Mouse (Mus musculus): ENCODE data around the gene Cd37. TPM values are rescaled to one million over a fixed set of nuclear protein-coding genes. Genes with fewer than 3 reads are reported as not detected.

The Cd37 gene
- polyA plus RNA-seq, 1 experiment from 2014 or later: 4.8 TPM

Other genes with a start within 250 kb of the Cd37 start
- gene Irf3, start 241.5 kb downstream of the Cd37 start, polyA plus RNA-seq (2014; fragmentation: Nextera tagmentation; extraction: Ambion mirVana): 77.7 and 84.6 TPM in 2 replicates
- gene Bcl2l12, start 240.4 kb downstream of the Cd37 start, polyA plus RNA-seq (2014; fragmentation: Nextera tagmentation; extraction: Ambion mirVana): 43.2 and 48.6 TPM in 2 replicates
- gene Scaf1, start 222.8 kb downstream of the Cd37 start, polyA plus RNA-seq (2014; fragmentation: Nextera tagmentation; extraction: Ambion mirVana): 43.7 and 47.5 TPM in 2 replicates
- 50.5 and 52.3 TPM in 2 replicates for gene Rras, start 221.2 kb downstream of the Cd37 start, polyA plus RNA-seq (2014; fragmentation: Nextera tagmentation; extraction: Ambion mirVana)
- 12.8 and 13.7 TPM in 2 replicates for gene Prr12, start 186.2 kb downstream of the Cd37 start, polyA plus RNA-seq (2014; fragmentation: Nextera tagmentation; extraction: Ambion mirVana)
- gene Nosip, start 176.7 kb downstream of the Cd37 start, polyA plus RNA-seq (2014; fragmentation: Nextera tagmentation; extraction: Ambion mirVana): 59.1 and 63.3 TPM in 2 replicates
- 20.9 and 22.2 TPM in 2 replicates for gene Prrg2, start 176.4 kb downstream of the Cd37 start, polyA plus RNA-seq (2014; fragmentation: Nextera tagmentation; extraction: Ambion mirVana)
- gene Rcn3, start 146.9 kb downstream of the Cd37 start, polyA plus RNA-seq (2014; fragmentation: Nextera tagmentation; extraction: Ambion mirVana): 587 and 592 TPM in 2 replicates
- gene Fcgrt, start 135.3 kb downstream of the Cd37 start, polyA plus RNA-seq (2014; fragmentation: Nextera tagmentation; extraction: Ambion mirVana): 120 and 129 TPM in 2 replicates
- gene Rps11, start 114.7 kb downstream of the Cd37 start, polyA plus RNA-seq (2014; fragmentation: Nextera tagmentation; extraction: Ambion mirVana): 1,575 and 1,608 TPM in 2 replicates
- 1,594 and 1,619 TPM in 2 replicates for gene Rpl13a, start 110.4 kb downstream of the Cd37 start, polyA plus RNA-seq (2014; fragmentation: Nextera tagmentation; extraction: Ambion mirVana)
- 0.47 and 0.61 TPM in 2 replicates for gene Gm45713, start 102.9 kb downstream of the Cd37 start, polyA plus RNA-seq (2014; fragmentation: Nextera tagmentation; extraction: Ambion mirVana)
- 2.3 TPM in 2 replicates for gene Flt3l, start 102.7 kb downstream of the Cd37 start, polyA plus RNA-seq (2014; fragmentation: Nextera tagmentation; extraction: Ambion mirVana)
- 80.3 and 88.8 TPM in 2 replicates for gene Pih1d1, start 84.8 kb downstream of the Cd37 start, polyA plus RNA-seq (2014; fragmentation: Nextera tagmentation; extraction: Ambion mirVana)
- gene Aldh16a1, start 84.5 kb downstream of the Cd37 start, polyA plus RNA-seq (2014; fragmentation: Nextera tagmentation; extraction: Ambion mirVana): 36.8 and 39.4 TPM in 2 replicates
- 0.87 and 1.3 TPM in 2 replicates for gene Slc17a7, start 75.2 kb downstream of the Cd37 start, polyA plus RNA-seq (2014; fragmentation: Nextera tagmentation; extraction: Ambion mirVana)
- gene Gfy, start 59.5 kb downstream of the Cd37 start, polyA plus RNA-seq (2014; fragmentation: Nextera tagmentation; extraction: Ambion mirVana): 5.8 and 6.1 TPM in 2 replicates
- gene Pth2, start 58.1 kb downstream of the Cd37 start, polyA plus RNA-seq (2014; fragmentation: Nextera tagmentation; extraction: Ambion mirVana): not detected in 2 replicates
- 1.5 TPM in 2 replicates for gene Ccdc155, start 34.2 kb downstream of the Cd37 start, polyA plus RNA-seq (2014; fragmentation: Nextera tagmentation; extraction: Ambion mirVana)
- 6.3 and 8.5 TPM in 2 replicates for gene Dkkl1, start 27.0 kb downstream of the Cd37 start, polyA plus RNA-seq (2014; fragmentation: Nextera tagmentation; extraction: Ambion mirVana)
- 112 and 142 TPM in 2 replicates for gene Tead2, start 23.4 kb downstream of the Cd37 start, polyA plus RNA-seq (2014; fragmentation: Nextera tagmentation; extraction: Ambion mirVana)
- 0.11 and 0.38 TPM in 2 replicates for gene Slc6a16, start 2.0 kb upstream of the Cd37 start, polyA plus RNA-seq (2014; fragmentation: Nextera tagmentation; extraction: Ambion mirVana)
- not detected in 2 replicates for gene Slc6a21, start 38.4 kb upstream of the Cd37 start, polyA plus RNA-seq (2014; fragmentation: Nextera tagmentation; extraction: Ambion mirVana)
- gene Trpm4, start 94.7 kb upstream of the Cd37 start, polyA plus RNA-seq (2014; fragmentation: Nextera tagmentation; extraction: Ambion mirVana): 16.6 and 18.2 TPM in 2 replicates
- gene Hrc, start 96.2 kb upstream of the Cd37 start, polyA plus RNA-seq (2014; fragmentation: Nextera tagmentation; extraction: Ambion mirVana): 11.0 and 15.8 TPM in 2 replicates
- 4.8 and 6.9 TPM in 2 replicates for gene Ppfia3, start 127.9 kb upstream of the Cd37 start, polyA plus RNA-seq (2014; fragmentation: Nextera tagmentation; extraction: Ambion mirVana)
- 2.4 TPM in 2 replicates for gene Lin7b, start 131.5 kb upstream of the Cd37 start, polyA plus RNA-seq (2014; fragmentation: Nextera tagmentation; extraction: Ambion mirVana)
- 56.5 and 61.1 TPM in 2 replicates for gene Snrnp70, start 156.6 kb upstream of the Cd37 start, polyA plus RNA-seq (2014; fragmentation: Nextera tagmentation; extraction: Ambion mirVana)
- 0.24 TPM in 1 of 2 replicates, not detected in the other for gene Kcna7, start 166.5 kb upstream of the Cd37 start, polyA plus RNA-seq (2014; fragmentation: Nextera tagmentation; extraction: Ambion mirVana)
- gene Ntf5, start 174.6 kb upstream of the Cd37 start, polyA plus RNA-seq (2014; fragmentation: Nextera tagmentation; extraction: Ambion mirVana): 3.0 and 3.1 TPM in 2 replicates
- gene Lhb, start 181.7 kb upstream of the Cd37 start, polyA plus RNA-seq (2014; fragmentation: Nextera tagmentation; extraction: Ambion mirVana): 1.4 TPM in 1 of 2 replicates, not detected in the other
- 39.3 TPM in 2 replicates for gene Gys1, start 195.7 kb upstream of the Cd37 start, polyA plus RNA-seq (2014; fragmentation: Nextera tagmentation; extraction: Ambion mirVana)
- gene Ruvbl2, start 199.0 kb upstream of the Cd37 start, polyA plus RNA-seq (2014; fragmentation: Nextera tagmentation; extraction: Ambion mirVana): 123 and 127 TPM in 2 replicates
- gene Ftl1, start 220.8 kb upstream of the Cd37 start, polyA plus RNA-seq (2014; fragmentation: Nextera tagmentation; extraction: Ambion mirVana): 4,260 and 4,697 TPM in 2 replicates
- 120 and 132 TPM in 2 replicates for gene Bax, start 227.8 kb upstream of the Cd37 start, polyA plus RNA-seq (2014; fragmentation: Nextera tagmentation; extraction: Ambion mirVana)
- gene Tulp2, start 242.8 kb upstream of the Cd37 start, polyA plus RNA-seq (2014; fragmentation: Nextera tagmentation; extraction: Ambion mirVana): 1.2 and 1.5 TPM in 2 replicates
- gene Gm45808, start 247.7 kb upstream of the Cd37 start, polyA plus RNA-seq (2014; fragmentation: Nextera tagmentation; extraction: Ambion mirVana): not detected in 2 replicates
- 2.5 and 3.2 TPM in 2 replicates for gene Dhdh, start 249.7 kb upstream of the Cd37 start, polyA plus RNA-seq (2014; fragmentation: Nextera tagmentation; extraction: Ambion mirVana)

Measured in embryonic facial prominence, embryonic 14.5 days (tissue).